Mouse (Mus musculus): ENCODE results near the gene Srrd. TPM values are rescaled to one million over a fixed set of nuclear protein-coding genes. Genes with fewer than 3 reads are reported as not detected.

Gene Srrd
- polyA plus RNA-seq, 1 experiment from 2014 or later: 64.0 TPM

DNA sequence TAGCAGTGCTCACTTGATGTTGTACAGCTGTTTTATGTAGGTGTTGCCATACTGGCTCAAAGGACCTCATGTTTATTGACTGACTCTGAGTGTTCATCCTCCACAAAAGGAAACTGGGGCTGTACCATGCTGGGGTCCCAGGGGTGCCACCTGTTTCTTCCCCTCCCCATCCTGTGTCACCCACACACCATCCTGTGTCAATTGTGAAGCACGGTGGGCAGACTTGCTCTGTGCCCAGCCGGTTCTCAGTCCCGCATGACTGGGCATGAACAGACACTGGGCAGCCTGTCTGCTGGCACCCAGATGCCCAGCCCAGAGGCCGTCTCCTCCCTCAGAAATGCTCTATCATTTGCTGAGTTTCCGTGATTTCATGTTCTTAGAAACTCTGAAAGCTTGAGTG is 51.0 kb downstream of the Srrd start:
- no peaks in the 10 kb centered on the region for H3K36me3 ChIP-seq (replicated peaks)
- WGBS: 81% methylated on average over 5 of the region's 5 CpGs
- H3K4me2 ChIP-seq: no peak overlapping the region
- H3K4me1 ChIP-seq: 0 out of 2 replicates have a peak, but pooled peaks cover 3% of the 10 kb centered on the region
- no peaks in the 10 kb centered on the region for H3K9me3 ChIP-seq
- H3K27ac ChIP-seq: no peak overlapping the region
- H3K27me3 ChIP-seq (replicated peaks): no peaks in the 10 kb centered on the region
- H3K4me3 ChIP-seq: no peak overlapping the region
- ATAC-seq (replicated peaks): no peak
- H3K9ac ChIP-seq: no peak overlapping the region

DNA sequence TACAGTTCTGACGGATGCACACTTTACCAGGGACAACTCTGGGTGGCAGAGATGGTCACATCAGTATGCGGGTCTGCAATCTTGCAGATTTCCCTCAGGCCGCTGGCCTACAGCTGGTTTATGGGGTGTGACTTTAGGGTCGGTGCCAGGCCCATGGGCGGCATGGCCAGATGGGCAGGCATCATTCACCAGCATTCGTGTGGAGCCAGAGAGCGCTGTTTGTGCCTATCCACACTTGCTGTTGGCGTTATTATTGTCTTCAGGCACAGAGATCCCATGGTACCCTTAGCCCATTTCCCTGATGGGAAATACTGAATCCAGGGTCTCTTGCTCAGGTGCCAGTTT is 52.3 kb downstream of the Srrd start:
- H3K36me3 ChIP-seq (replicated peaks): no peaks in the 10 kb centered on the region
- no peak overlapping the region for H3K9ac ChIP-seq
- no peak overlapping the region for H3K27ac ChIP-seq
- WGBS: 95% methylated on average over 8 of the region's 8 CpGs
- no peak overlapping the region for H3K4me3 ChIP-seq
- 0 out of 2 replicates have a peak, but pooled peaks cover 3% of the 10 kb centered on the region for H3K4me1 ChIP-seq
- no peaks in the 10 kb centered on the region for H3K27me3 ChIP-seq (replicated peaks)
- no peak for ATAC-seq (replicated peaks)
- H3K9me3 ChIP-seq: no peaks in the 10 kb centered on the region
- H3K4me2 ChIP-seq: no peak overlapping the region

DNA sequence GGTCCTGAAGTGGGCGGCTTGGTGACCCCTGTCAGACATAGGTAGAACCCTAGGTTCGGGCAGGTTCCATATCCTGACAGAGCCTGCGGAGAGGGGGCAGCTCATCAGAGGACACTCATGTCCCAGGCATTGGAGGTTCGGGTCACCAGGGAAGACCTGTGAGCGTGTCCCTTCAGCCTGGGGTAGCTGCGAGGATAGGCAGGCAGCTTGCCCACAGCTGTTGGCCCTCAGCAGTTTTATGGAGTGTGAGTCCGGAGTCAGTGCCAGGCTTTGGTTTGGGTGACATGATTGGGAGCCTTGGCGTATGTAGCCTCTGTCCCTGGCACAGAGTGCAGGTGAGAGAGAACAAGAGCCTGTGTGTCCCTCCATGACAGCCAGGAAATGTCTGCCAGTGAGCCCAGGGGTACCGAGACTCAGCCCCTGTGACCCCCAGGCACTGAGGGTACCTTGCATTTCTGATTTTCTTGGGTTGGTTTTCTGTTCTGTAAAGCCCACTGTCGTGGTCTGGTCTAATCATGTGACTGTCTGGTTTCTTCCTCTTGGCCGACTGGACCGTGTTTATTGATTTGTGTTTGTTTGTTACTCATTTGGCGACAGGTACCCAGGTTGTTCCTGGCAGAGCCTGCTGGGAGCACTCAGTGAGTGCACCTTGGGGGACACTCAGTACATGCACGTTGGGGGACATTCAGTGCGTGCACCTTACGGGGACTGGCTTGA is 52.9 kb downstream of the Srrd start:
- Histone ChIP-seq H3K9me3 (no peaks in the 10 kb centered on the region), H3K4me1 (0 out of 2 replicates have a peak, but pooled peaks cover 2% of the 10 kb centered on the region), H3K27ac (no peak overlapping the region), H3K4me2 (no peak overlapping the region), H3K9ac (no peak overlapping the region), H3K27me3 (replicated peaks) (no peaks in the 10 kb centered on the region), H3K36me3 (replicated peaks) (no peaks in the 10 kb centered on the region), H3K4me3 (no peak overlapping the region)
- WGBS: 89% methylated on average over 16 of the region's 16 CpGs
- no peak for ATAC-seq (replicated peaks)

DNA sequence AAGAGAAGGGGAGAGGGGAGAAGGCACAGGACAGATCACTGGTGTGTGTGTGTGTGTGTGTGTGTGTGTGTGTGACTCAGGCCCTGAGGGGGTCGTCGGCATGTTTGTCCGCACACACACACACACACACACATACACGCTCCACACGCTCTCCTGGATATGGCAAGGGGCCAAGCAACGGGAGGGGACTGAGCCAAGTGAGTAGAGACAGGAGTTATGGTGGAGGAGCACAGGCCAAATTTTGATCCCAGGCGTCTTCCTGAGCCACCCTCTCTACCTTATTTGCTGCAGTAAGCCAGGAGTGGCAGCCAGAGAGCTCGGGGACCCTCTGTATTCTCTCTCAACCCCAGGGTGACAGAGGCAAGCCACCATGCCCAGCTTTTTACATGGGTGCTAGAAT is 53.6 kb downstream of the Srrd start:
- WGBS: 77% methylated on average over 8 of the region's 8 CpGs
- Histone ChIP-seq H3K36me3 (replicated peaks) (no peaks in the 10 kb centered on the region), H3K4me2 (no peak overlapping the region), H3K4me3 (no peak overlapping the region), H3K27me3 (replicated peaks) (no peaks in the 10 kb centered on the region), H3K4me1 (no peaks in the 10 kb centered on the region), H3K27ac (no peak overlapping the region), H3K9ac (no peak overlapping the region), H3K9me3 (no peaks in the 10 kb centered on the region)
- no peak for ATAC-seq (replicated peaks)

DNA sequence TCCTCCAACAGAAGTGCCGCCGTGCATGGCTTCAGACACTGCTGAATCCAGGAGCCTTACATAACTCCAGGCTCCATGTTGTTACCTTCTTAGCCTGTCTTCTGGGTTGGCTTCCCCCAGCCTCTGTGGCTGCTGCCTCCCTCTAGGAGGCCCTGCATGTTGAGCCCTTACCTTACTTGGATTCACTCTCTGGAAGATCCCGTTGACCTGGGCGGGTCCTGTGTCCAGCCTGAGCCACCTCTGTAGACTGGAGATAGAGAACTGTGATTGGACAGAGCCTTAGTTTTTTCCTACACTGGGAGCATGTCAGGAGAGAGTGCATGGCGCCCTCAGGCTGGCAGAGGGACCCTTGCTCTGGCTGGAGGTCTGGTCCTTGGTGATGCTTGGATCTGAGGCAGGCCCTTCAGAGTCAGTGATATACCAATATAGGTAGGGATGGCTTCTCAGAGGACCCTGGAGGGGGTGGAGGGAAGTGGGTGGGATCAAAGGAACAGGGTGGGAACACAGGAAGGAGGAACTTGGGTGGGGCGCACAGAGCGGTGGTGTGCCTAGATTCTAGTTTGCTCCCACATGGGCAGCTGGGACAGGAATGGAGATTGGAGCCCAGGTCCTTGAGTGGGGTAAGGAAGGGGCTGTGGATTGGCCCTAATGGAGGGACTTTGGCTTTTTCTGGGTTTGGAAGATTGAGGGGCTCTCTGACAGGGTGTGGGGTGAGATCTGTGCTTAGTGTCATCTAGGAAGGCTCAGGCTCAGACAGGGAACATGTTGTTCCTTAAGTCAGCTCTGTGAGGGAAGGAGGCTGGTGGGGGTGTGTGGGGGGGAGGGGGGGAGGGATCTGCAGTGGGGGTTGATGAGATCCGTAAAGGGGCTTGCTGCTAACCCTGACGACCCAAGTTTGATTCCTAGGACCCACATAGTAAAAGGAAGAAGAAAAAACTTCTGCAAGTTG is 54.4 kb downstream of the Srrd start:
- 83% methylated on average over 9 of the region's 9 CpGs for WGBS
- H3K4me1 ChIP-seq: no peaks in the 10 kb centered on the region
- H3K9me3 ChIP-seq: no peaks in the 10 kb centered on the region
- no peak for ATAC-seq (replicated peaks)
- H3K4me2 ChIP-seq: no peak overlapping the region
- no peaks in the 10 kb centered on the region for H3K27me3 ChIP-seq (replicated peaks)
- no peak overlapping the region for H3K9ac ChIP-seq
- H3K4me3 ChIP-seq: no peak overlapping the region
- no peak overlapping the region for H3K27ac ChIP-seq
- H3K36me3 ChIP-seq (replicated peaks): no peaks in the 10 kb centered on the region

DNA sequence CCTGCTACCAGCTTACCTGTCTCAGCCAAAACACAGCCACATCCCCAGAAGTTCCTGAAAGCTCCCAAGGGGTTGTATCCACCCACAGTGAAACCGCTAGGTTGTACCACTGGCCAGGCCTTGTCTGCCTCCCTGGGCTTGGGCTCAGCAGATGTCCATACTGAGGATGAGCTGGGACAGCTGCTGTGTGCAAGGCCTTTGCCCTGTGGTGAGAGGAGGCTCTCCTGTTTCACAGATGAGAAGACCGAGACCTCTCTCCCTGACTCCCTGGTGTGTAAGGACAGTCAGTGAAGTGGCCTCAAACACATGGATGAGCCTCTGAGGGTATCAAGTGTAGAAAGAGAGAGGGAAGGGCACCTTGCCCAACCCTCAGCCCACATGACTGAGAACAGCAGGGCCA is 55.2 kb downstream of the Srrd start:
- H3K4me1 ChIP-seq: no peaks in the 10 kb centered on the region
- H3K9me3 ChIP-seq: no peaks in the 10 kb centered on the region
- no peak overlapping the region for H3K9ac ChIP-seq
- no peak overlapping the region for H3K4me2 ChIP-seq
- H3K27me3 ChIP-seq (replicated peaks): no peaks in the 10 kb centered on the region
- H3K4me3 ChIP-seq: no peak overlapping the region
- no peak overlapping the region for H3K27ac ChIP-seq
- no peaks in the 10 kb centered on the region for H3K36me3 ChIP-seq (replicated peaks)
- ATAC-seq (replicated peaks): no peak
- 80% methylated on average over 2 of the region's 2 CpGs for WGBS

Other genes starting within 250 kb of the Srrd start
- gene Cryba4, start 90.5 kb downstream of the Srrd start, polyA plus RNA-seq (2015; fragmentation: Nextera tagmentation; extraction: Ambion mirVana): 0.93 and 1.4 TPM in 2 replicates
- gene Crybb1, start 87.2 kb downstream of the Srrd start, polyA plus RNA-seq (2015; fragmentation: Nextera tagmentation; extraction: Ambion mirVana): 4.3 and 4.8 TPM in 2 replicates
- gene Tpst2, start 66.3 kb downstream of the Srrd start, polyA plus RNA-seq (2015; fragmentation: Nextera tagmentation; extraction: Ambion mirVana): 29.4 and 33.7 TPM in 2 replicates
- gene Tfip11, start 16.7 kb downstream of the Srrd start, polyA plus RNA-seq (2015; fragmentation: Nextera tagmentation; extraction: Ambion mirVana): 35.7 and 38.2 TPM in 2 replicates
- gene Hps4, start within 50 bp of the Srrd start, polyA plus RNA-seq (2015; fragmentation: Nextera tagmentation; extraction: Ambion mirVana): 39.6 and 43.9 TPM in 2 replicates
- 0.14 and 0.39 TPM in 2 replicates for gene Gm6583, start 13.0 kb upstream of the Srrd start, polyA plus RNA-seq (2015; fragmentation: Nextera tagmentation; extraction: Ambion mirVana)
- 124 and 132 TPM in 2 replicates for gene Asphd2, start 51.8 kb upstream of the Srrd start, polyA plus RNA-seq (2015; fragmentation: Nextera tagmentation; extraction: Ambion mirVana)
- gene Gm6588, start 106.4 kb upstream of the Srrd start, polyA plus RNA-seq (2015; fragmentation: Nextera tagmentation; extraction: Ambion mirVana): 1.3 and 1.5 TPM in 2 replicates
- 65.4 and 67.5 TPM in 2 replicates for gene Sez6l, start 234.1 kb upstream of the Srrd start, polyA plus RNA-seq (2015; fragmentation: Nextera tagmentation; extraction: Ambion mirVana)